Mouse (Mus musculus) lung, adult 2 months (tissue): Measurements from ENCODE around the gene Gnptab.

ENCODE experiments used
- CTCF ChIP-seq: fragments of 200-500 bp; IDR thresholded peaks from 2 replicates; pipeline ENCODE4 v1.5.1; 2011; ENCODE audit warnings: mild to moderate bottlenecking, low read length, control low read depth; ENCODE audit not compliant: insufficient read depth
- POLR2A ChIP-seq: fragments of 200-500 bp; IDR thresholded peaks from 2 replicates; pipeline ENCODE4 v1.6.1; 2011; ENCODE audit warnings: low read depth, mild to moderate bottlenecking, control low read depth, low read length, borderline replicate concordance; ENCODE audit errors: extremely low read depth

- TF ChIP-seq POLR2A, result no peak
- no peak for TF ChIP-seq CTCF
Observed at GRCm38 (mm10) chr10:88403021-88403420, 24.1 kb downstream of the Gnptab start.
